Mouse (Mus musculus): ENCODE measurements around the gene Nudt9. TPM values are rescaled to one million over a fixed set of nuclear protein-coding genes. Genes with fewer than 3 reads are reported as not detected.

Nudt9 gene
- polyA plus RNA-seq, 1 experiment from 2014 or later, result 61.7 TPM

DNA sequence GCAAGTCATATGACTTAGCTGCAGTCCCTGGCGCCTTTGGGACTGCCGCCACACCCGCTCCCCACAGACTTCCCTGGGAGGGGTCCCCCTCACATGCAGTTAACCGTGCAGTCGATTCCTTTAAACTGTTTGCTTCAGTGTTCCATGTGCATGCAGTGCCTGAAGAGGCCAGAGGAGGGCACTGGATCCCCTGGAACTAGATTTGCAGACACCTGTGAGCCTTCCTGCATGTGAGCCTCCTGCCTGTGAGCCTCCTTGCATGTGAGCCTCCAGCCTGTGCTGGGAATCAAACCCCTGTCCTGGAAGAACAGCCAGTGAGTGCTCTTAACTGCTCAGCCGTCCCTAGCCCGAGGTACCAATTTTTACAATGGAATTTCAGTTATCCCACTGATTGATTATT is 22.6 kb downstream of the Nudt9 start:
- no peak for ATAC-seq (ENCODE audit: insufficient read depth, low FRiP score)
- Histone ChIP-seq H3K4me3 (replicated peaks; ENCODE audit: low read length) (no peak overlapping the region), H3K4me2 (ENCODE audit: low read depth, low read length) (no peak overlapping the region), H3K27ac (ENCODE audit: low read length) (no peak overlapping the region), H3K4me1 (ENCODE audit: control insufficient read depth, insufficient read depth, low read length) (peaks cover 5% of the 10 kb centered on the region; the same call in 1 of the 2 replicates), H3K27me3 (ENCODE audit: control insufficient read depth, insufficient read depth, low read length) (no peaks in the 10 kb centered on the region), H3K9me3 (replicated peaks; ENCODE audit: control insufficient read depth, low read length) (no peaks in the 10 kb centered on the region), H3K9ac (ENCODE audit: low read length) (no peak overlapping the region), H3K36me3 (ENCODE audit: control insufficient read depth, insufficient read depth, low read length) (peaks cover 4% of the 10 kb centered on the region)
- WGBS, result 90% methylated on average over 7 of the region's 7 CpGs

DNA sequence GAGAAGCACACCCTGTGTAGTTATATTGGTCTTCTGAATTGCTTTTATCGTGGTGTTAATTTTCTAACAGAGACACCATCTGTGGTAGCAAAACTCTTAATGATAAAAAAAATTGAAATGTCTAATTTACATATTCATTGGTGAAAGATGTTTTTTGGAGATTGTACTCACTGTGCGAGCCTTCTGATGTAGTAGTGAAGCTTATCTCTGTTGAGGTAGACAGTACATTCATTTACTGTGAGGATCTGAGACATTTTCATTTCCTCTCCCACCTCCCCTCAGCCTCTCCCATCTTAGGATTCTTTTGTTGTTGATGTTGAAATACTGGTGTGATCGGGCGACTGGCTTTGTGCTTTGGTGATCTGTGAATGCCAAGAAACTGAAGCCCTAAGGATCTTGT is 24.9 kb downstream of the Nudt9 start:
- Histone ChIP-seq H3K4me2 (ENCODE audit: low read depth, low read length) (no peak overlapping the region), H3K4me3 (replicated peaks; ENCODE audit: low read length) (no peak overlapping the region), H3K4me1 (ENCODE audit: control insufficient read depth, insufficient read depth, low read length) (peaks cover 5% of the 10 kb centered on the region; the same call in 1 of the 2 replicates), H3K9ac (ENCODE audit: low read length) (no peak overlapping the region), H3K27me3 (ENCODE audit: control insufficient read depth, insufficient read depth, low read length) (no peaks in the 10 kb centered on the region), H3K27ac (ENCODE audit: low read length) (no peak overlapping the region), H3K9me3 (replicated peaks; ENCODE audit: control insufficient read depth, low read length) (no peaks in the 10 kb centered on the region), H3K36me3 (ENCODE audit: control insufficient read depth, insufficient read depth, low read length) (no peaks in the 10 kb centered on the region)
- 75% methylated on average over 4 of the region's 4 CpGs for WGBS
- ATAC-seq (ENCODE audit: insufficient read depth, low FRiP score), result no peak

DNA sequence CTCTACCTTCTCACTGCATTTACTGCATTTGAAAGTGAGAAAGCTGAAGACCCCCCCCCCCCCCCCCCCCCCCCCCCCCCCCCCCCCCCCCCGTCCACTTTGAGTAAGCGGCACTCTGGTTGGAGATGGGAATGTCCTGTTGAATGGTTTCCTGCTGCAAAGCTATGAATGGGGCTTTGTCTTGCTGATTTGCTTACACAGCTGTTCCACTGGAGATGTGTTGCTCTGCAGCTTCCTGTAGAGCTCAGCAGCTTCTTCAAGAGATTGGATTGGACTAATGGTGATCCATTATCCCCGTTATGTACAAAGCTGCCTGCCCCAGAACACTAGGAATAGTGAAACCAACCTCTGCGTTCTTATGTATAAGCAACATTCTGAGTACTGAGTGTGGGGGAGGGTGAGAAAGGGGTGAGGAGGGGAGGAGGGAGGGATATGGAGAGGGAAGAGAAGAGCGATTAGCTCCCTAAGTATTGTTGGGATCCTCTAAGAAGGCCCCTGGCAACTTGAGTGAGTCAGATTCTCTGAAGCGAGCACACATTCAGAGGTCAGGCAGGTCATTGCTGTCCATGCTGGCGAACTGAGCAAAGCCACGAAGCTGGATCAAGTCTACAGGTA is 26.3 kb downstream of the Nudt9 start:
- H3K4me2 ChIP-seq (ENCODE audit: low read depth, low read length), result peak overlapping the region; percentile 24; the same call in 1 of the 2 replicates
- H3K27ac ChIP-seq (ENCODE audit: low read length), result peak overlapping the region; percentile 51
- 33% methylated on average over 6 of the region's 8 CpGs for WGBS
- H3K9ac ChIP-seq (ENCODE audit: low read length), result no peak overlapping the region
- peaks cover 12% of the 10 kb centered on the region; the same call in 1 of the 2 replicates for H3K4me1 ChIP-seq (ENCODE audit: control insufficient read depth, insufficient read depth, low read length)
- no peaks in the 10 kb centered on the region for H3K9me3 ChIP-seq (replicated peaks; ENCODE audit: control insufficient read depth, low read length)
- peak; percentile 91 for ATAC-seq (ENCODE audit: insufficient read depth, low FRiP score)
- H3K4me3 ChIP-seq (replicated peaks; ENCODE audit: low read length), result no peak overlapping the region
- no peaks in the 10 kb centered on the region for H3K27me3 ChIP-seq (ENCODE audit: control insufficient read depth, insufficient read depth, low read length)
- H3K36me3 ChIP-seq (ENCODE audit: control insufficient read depth, insufficient read depth, low read length), result no peaks in the 10 kb centered on the region

DNA sequence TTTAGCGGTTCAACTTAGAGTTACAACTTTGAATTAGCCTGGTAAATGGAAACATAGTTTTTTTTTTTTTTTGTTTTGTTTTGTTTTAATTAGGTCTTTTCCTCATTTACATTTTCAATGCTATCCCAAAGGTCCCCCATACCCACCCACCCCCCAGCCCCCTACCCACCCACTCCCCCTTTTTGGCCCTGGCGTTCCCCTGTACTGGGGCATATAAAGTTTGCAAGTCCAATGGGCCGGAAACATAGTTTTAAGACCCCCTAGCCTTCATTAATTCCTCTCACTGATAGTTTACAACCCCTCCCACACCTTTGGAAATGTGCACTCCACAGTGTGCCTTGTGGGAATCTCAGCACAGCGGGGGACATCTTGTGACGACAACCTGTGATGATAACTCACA is 27.5 kb downstream of the Nudt9 start:
- H3K4me2 ChIP-seq (ENCODE audit: low read depth, low read length), result no peak overlapping the region
- H3K4me1 ChIP-seq (ENCODE audit: control insufficient read depth, insufficient read depth, low read length), result peaks cover 12% of the 10 kb centered on the region; the same call in 1 of the 2 replicates
- no peaks in the 10 kb centered on the region for H3K27me3 ChIP-seq (ENCODE audit: control insufficient read depth, insufficient read depth, low read length)
- H3K4me3 ChIP-seq (replicated peaks; ENCODE audit: low read length), result no peak overlapping the region
- peak; percentile 86 for ATAC-seq (ENCODE audit: insufficient read depth, low FRiP score)
- H3K36me3 ChIP-seq (ENCODE audit: control insufficient read depth, insufficient read depth, low read length), result no peaks in the 10 kb centered on the region
- no peaks in the 10 kb centered on the region for H3K9me3 ChIP-seq (replicated peaks; ENCODE audit: control insufficient read depth, low read length)
- no peak overlapping the region for H3K9ac ChIP-seq (ENCODE audit: low read length)
- 92% methylated on average over 5 of the region's 5 CpGs for WGBS
- H3K27ac ChIP-seq (ENCODE audit: low read length), result no peak overlapping the region

DNA sequence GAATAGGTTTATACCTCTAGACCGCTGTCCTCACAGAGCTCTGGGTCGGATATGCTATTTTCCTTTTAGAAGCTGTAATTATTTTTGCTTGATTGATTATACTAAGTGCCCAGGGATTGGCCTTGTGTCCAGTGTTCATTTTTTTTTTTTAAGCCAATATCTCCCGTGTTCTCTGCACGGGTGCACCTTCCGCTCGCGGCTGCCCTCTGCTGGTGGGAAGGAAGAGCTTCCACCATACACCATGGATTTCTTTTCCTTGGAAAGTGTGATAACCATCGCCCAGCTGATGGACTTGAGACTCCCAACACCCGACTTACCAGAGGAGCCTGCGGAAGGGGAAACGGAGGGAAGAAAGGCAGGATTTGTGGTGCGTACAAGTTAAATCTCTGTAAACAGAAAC is 28.3 kb downstream of the Nudt9 start:
- H3K27me3 ChIP-seq (ENCODE audit: control insufficient read depth, insufficient read depth, low read length), result no peaks in the 10 kb centered on the region
- peak overlapping the region; percentile 45; the same call in 1 of the 2 replicates for H3K4me2 ChIP-seq (ENCODE audit: low read depth, low read length)
- no peak overlapping the region for H3K9ac ChIP-seq (ENCODE audit: low read length)
- peaks cover 12% of the 10 kb centered on the region; the same call in 1 of the 2 replicates for H3K4me1 ChIP-seq (ENCODE audit: control insufficient read depth, insufficient read depth, low read length)
- 23% methylated on average over 12 of the region's 12 CpGs for WGBS
- no peak overlapping the region for H3K27ac ChIP-seq (ENCODE audit: low read length)
- no peaks in the 10 kb centered on the region for H3K9me3 ChIP-seq (replicated peaks; ENCODE audit: control insufficient read depth, low read length)
- ATAC-seq (ENCODE audit: insufficient read depth, low FRiP score), result no peak
- no peak overlapping the region for H3K4me3 ChIP-seq (replicated peaks; ENCODE audit: low read length)
- H3K36me3 ChIP-seq (ENCODE audit: control insufficient read depth, insufficient read depth, low read length), result no peaks in the 10 kb centered on the region

DNA sequence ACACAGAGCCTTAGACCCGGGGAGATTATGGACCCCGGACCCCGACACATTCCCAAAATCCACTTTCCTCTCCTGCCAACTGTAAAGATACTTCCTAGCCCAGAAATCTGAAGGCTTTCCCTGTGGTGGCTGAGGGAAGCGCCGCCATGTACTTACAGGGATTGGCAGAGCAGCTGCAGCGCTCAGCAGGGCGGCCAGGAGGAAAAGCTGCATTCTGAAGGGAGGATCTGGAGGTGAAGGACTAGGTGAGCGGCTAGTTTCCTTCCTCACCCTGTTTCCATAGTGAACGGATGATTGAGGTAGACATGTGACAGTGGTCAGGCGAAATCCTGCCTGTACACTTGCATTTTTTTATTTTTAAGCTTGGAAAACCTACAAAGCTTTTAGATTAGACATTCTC is 30.3 kb downstream of the Nudt9 start:
- ATAC-seq (ENCODE audit: insufficient read depth, low FRiP score), result no peak

DNA sequence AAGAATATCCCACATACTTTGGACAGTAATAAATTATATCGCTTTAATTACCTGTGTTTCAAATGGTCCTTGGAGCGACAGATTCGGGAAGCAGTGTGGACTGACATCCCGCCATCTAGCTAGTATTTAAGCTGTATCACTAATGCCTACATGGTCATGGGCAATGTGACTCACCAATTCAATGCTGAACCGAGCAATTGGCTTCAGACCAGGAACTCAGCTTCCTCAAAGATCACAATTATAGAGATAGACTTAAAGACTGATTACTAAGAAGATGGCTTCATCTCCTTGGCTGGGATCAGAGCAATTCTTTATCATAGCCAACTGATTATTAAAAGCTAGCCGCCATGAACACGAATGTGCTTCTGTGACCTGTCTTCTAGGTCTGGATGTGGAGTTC is 31.4 kb downstream of the Nudt9 start, which contains the start of gene Gm17660:
Gene Gm17660, minus strand, starts transcription at position 101 of the 400 bp plus-strand sequence.
- H3K9ac ChIP-seq (ENCODE audit: low read length), result peak within 1 kb of the TSS; percentile 23; the same call in 1 of the 2 replicates
- H3K4me1 ChIP-seq (ENCODE audit: control insufficient read depth, insufficient read depth, low read length), result peaks cover 9% of the 10 kb centered on the region; the same call in 1 of the 2 replicates
- H3K9me3 ChIP-seq (replicated peaks; ENCODE audit: control insufficient read depth, low read length), result no peaks in the 10 kb centered on the region
- H3K36me3 ChIP-seq (ENCODE audit: control insufficient read depth, insufficient read depth, low read length), result 0 out of 2 replicates have a peak, but pooled peaks cover 5% of the 10 kb centered on the region
- no peak for ATAC-seq (ENCODE audit: insufficient read depth, low FRiP score)
- no peak within 1 kb of the TSS for H3K27ac ChIP-seq (ENCODE audit: low read length)
- no peak within 1 kb of the TSS for H3K4me2 ChIP-seq (ENCODE audit: low read depth, low read length)
- no peaks in the 10 kb centered on the region for H3K27me3 ChIP-seq (ENCODE audit: control insufficient read depth, insufficient read depth, low read length)
- no peak within 1 kb of the TSS for H3K4me3 ChIP-seq (replicated peaks; ENCODE audit: low read length)
- WGBS, result 93% methylated on average over 7 of the region's 7 CpGs

More for the DNA sequence above, 30.3 kb downstream of the Nudt9 start:
- Histone ChIP-seq H3K27me3 (ENCODE audit: control insufficient read depth, insufficient read depth, low read length) (no peaks in the 10 kb centered on the region), H3K4me2 (ENCODE audit: low read depth, low read length) (no peak overlapping the region), H3K9me3 (replicated peaks; ENCODE audit: control insufficient read depth, low read length) (no peaks in the 10 kb centered on the region), H3K4me3 (replicated peaks; ENCODE audit: low read length) (no peak overlapping the region), H3K4me1 (ENCODE audit: control insufficient read depth, insufficient read depth, low read length) (peaks cover 12% of the 10 kb centered on the region; the same call in 1 of the 2 replicates), H3K27ac (ENCODE audit: low read length) (no peak overlapping the region), H3K9ac (ENCODE audit: low read length) (peak overlapping the region; percentile 23; the same call in 1 of the 2 replicates), H3K36me3 (ENCODE audit: control insufficient read depth, insufficient read depth, low read length) (0 out of 2 replicates have a peak, but pooled peaks cover 3% of the 10 kb centered on the region)
- 29% methylated on average over 10 of the region's 10 CpGs for WGBS

DNA sequence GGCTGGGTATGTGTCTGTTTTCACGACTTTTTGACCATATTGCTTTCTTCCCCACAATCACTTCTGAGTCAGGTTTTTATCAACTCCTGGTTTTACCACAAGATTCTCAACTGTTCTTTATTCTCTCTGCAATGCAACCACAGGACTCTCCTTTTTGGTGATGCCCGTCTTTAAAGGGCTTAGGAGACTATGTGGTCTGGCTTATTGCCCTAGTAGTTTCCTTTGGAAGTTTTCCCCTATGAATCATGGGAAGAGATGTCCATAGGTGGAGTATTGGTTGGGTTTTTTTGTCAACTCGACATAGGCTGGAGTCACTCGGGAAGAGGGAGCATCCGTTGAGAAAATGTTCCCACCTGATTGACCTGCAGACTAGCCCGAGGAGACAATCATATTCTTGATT is 34.6 kb downstream of the Nudt9 start:
- WGBS, result 87% methylated on average over 6 of the region's 6 CpGs
- no peak overlapping the region for H3K4me2 ChIP-seq (ENCODE audit: low read depth, low read length)
- no peak for ATAC-seq (ENCODE audit: insufficient read depth, low FRiP score)
- H3K9ac ChIP-seq (ENCODE audit: low read length), result no peak overlapping the region
- no peaks in the 10 kb centered on the region for H3K9me3 ChIP-seq (replicated peaks; ENCODE audit: control insufficient read depth, low read length)
- H3K27ac ChIP-seq (ENCODE audit: low read length), result no peak overlapping the region
- H3K4me1 ChIP-seq (ENCODE audit: control insufficient read depth, insufficient read depth, low read length), result 0 out of 2 replicates have a peak, but pooled peaks cover 6% of the 10 kb centered on the region
- no peaks in the 10 kb centered on the region for H3K27me3 ChIP-seq (ENCODE audit: control insufficient read depth, insufficient read depth, low read length)
- no peak overlapping the region for H3K4me3 ChIP-seq (replicated peaks; ENCODE audit: low read length)
- H3K36me3 ChIP-seq (ENCODE audit: control insufficient read depth, insufficient read depth, low read length), result 0 out of 2 replicates have a peak, but pooled peaks cover 5% of the 10 kb centered on the region

DNA sequence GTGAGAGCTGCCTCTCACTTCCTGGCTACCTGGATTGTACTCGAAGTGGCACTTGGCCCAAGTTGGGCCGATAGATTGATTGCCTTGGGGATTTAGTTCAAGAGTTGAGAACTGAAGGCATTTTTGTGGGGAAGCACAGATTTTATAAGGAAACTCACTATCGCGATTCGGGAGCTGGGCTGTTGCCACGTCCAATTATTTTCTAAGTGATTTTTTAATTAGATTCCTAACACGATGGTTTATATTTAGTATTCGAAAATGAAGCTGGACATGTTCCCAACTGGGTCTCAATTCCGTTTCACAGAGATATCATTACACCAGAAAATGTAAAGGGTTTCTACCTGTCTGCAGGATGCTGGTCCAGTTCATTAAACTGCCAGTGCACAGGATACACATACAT is 39.3 kb downstream of the Nudt9 start:
- 88% methylated on average over 9 of the region's 9 CpGs for WGBS
- Histone ChIP-seq H3K27me3 (ENCODE audit: control insufficient read depth, insufficient read depth, low read length) (no peaks in the 10 kb centered on the region), H3K4me1 (ENCODE audit: control insufficient read depth, insufficient read depth, low read length) (no peaks in the 10 kb centered on the region), H3K9ac (ENCODE audit: low read length) (no peak overlapping the region), H3K27ac (ENCODE audit: low read length) (no peak overlapping the region), H3K4me2 (ENCODE audit: low read depth, low read length) (no peak overlapping the region), H3K9me3 (replicated peaks; ENCODE audit: control insufficient read depth, low read length) (no peaks in the 10 kb centered on the region), H3K4me3 (replicated peaks; ENCODE audit: low read length) (no peak overlapping the region), H3K36me3 (ENCODE audit: control insufficient read depth, insufficient read depth, low read length) (0 out of 2 replicates have a peak, but pooled peaks cover 13% of the 10 kb centered on the region)
- ATAC-seq (ENCODE audit: insufficient read depth, low FRiP score), result no peak
